Mouse (Mus musculus) MEL (cell line): Measurements from ENCODE around the gene Gm10271.

Source experiments
- CTCF ChIP-seq, 3 experiments: IDR thresholded peaks in 2 of 3; conservative IDR thresholded peaks in 1 of 3; 2 replicates each; pipeline ENCODE4 v1.5.1; 2011 to 2012; ENCODE audit warnings: low read length in 3 of 3, low read depth in 2 of 3, mild to moderate bottlenecking in 2 of 3, improper control_type of control experiment in 1 of 3, inconsistent platforms in 1 of 3, mixed read lengths in 1 of 3, moderate library complexity in 1 of 3; ENCODE audit not compliant: control insufficient read depth in 1 of 3, insufficient read depth in 1 of 3, poor library complexity in 1 of 3, severe bottlenecking in 1 of 3
- EP300 ChIP-seq, 2 experiments: IDR thresholded peaks; 2 replicates each; pipeline ENCODE4 v1.6.1; 2011; ENCODE audit warnings: improper control_type of control experiment in 2 of 2, low read length in 2 of 2, low read depth in 1 of 2, mild to moderate bottlenecking in 1 of 2
- POLR2A ChIP-seq, 2 experiments: IDR thresholded peaks; 2 replicates each; pipeline ENCODE4 v1.6.1; 2011 to 2012; ENCODE audit warnings: low read length in 2 of 2, mild to moderate bottlenecking in 2 of 2, control low read depth in 1 of 2, improper control_type of control experiment in 1 of 2, low read depth in 1 of 2, moderate library complexity in 1 of 2; ENCODE audit not compliant: control insufficient read depth in 1 of 2, insufficient read depth in 1 of 2, poor library complexity in 1 of 2

GRCm38 (mm10) chr10:116950009-116950769, 22.2 kb downstream of the Gm10271 start, which contains the start of gene Rab3ip:
- TF ChIP-seq CTCF (IDR thresholded peaks at IDR 0.05 in 2 of 3, conservative IDR thresholded peaks at IDR 0.05 in 1 of 3; ENCODE audit: control insufficient read depth in 1 of 3, insufficient read depth in 1 of 3, low read depth in 2 of 3, low read length in 3 of 3, poor library complexity in 1 of 3, severe bottlenecking in 1 of 3) (peak; percentile 65 to 93 (median 76)), POLR2A (IDR thresholded peaks at IDR 0.05; ENCODE audit: control insufficient read depth in 1 of 2, insufficient read depth in 1 of 2, low read depth in 1 of 2, low read length in 2 of 2, poor library complexity in 1 of 2) (peak; percentile 55 to 71; a peak in 2 of 4 replicates), EP300 (IDR thresholded peaks at IDR 0.05; ENCODE audit: low read depth in 1 of 2, low read length in 2 of 2) (no peak)
